Mouse (Mus musculus): Measurements from ENCODE around the gene Med27.

DNA sequence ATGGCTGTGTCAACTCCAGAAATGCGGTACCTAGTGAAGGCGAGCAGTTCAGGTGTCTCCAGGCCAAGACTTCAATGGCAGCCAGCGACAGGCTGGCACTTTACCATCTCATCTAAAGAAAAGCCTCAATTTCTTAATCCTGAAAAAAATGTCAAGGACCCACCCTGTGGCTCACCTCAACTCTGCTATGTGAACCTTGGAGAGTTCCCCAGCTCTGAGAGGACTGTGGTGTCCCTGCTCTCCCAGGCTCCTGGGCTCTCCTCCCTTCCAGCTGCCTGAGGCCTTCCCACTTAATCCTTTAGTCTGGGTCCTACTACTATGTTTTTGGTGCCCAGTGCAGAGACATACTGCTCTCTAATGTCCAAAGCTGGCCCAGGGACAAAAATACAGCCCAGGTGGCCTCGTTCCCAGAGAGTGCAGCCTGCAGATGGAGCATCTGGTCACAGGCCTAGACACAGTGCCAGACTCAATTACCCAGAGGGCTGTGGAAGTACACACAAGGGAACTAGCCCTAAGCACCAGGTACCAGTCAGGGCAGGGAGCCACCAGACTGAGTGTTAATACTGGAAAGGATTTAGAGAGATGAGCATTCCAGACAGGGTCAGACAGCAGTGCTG, 169.3 kb downstream of the Med27 start:
- no peak for TF ChIP-seq POLR2A (IDR thresholded peaks at IDR 0.05; ENCODE audit: borderline replicate concordance, control insufficient read depth, low read depth, low read length)
- TF ChIP-seq CTCF (IDR thresholded peaks at IDR 0.05; ENCODE audit: control insufficient read depth, insufficient read depth, low read length), result no peak
